Mouse (Mus musculus): Measurements from ENCODE around the gene Scd2. TPM values are rescaled to one million over a fixed set of nuclear protein-coding genes. Genes with fewer than 3 reads are reported as not detected.
"Not testable (repeated sequence)": the region's sequence is repeated elsewhere in the genome, so short reads cannot be mapped to it uniquely, and the experiment has no call there.

Scd2 gene
- polyA plus RNA-seq, 1 experiment from 2014 or later: 266 TPM

GRCm38 (mm10) chr19:44275418-44275817 is 18.1 kb upstream of the Scd2 start:
- no peaks in the 10 kb centered on the region for H3K27me3 ChIP-seq (replicated peaks)
- H3K4me3 ChIP-seq (replicated peaks): no peak overlapping the region
- no peaks in the 10 kb centered on the region for H3K9me3 ChIP-seq
- H3K27ac ChIP-seq: no peak overlapping the region
- ATAC-seq (ENCODE audit: insufficient read depth, low FRiP score, low read depth): no peak
- H3K4me1 ChIP-seq: 0 out of 2 replicates have a peak, but pooled peaks cover 9% of the 10 kb centered on the region
- H3K36me3 ChIP-seq: no peaks in the 10 kb centered on the region
- no peak overlapping the region for H3K4me2 ChIP-seq
- H3K9ac ChIP-seq: no peak overlapping the region
- 85% methylated on average over 1 of the region's 1 CpGs for WGBS

DNA sequence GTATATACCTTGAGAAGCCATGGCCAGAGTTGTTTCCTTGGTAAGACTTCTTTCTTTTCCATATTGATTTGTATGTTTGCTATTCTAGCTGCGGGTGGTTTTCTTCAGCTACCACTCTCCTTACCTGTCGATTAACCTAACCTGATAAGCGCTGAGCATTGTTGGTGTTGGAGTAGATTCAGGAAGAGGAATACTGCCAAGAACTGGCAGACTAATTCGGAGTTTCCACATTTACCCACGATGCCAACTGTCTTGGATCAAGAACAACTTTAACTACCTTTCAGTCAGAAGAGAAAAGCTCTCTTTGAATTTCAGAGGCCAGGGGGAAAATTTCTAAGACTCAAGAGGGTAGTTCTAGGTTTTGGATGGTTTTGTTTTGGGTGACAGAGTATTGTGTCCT is 16.6 kb upstream of the Scd2 start:
- Histone ChIP-seq H3K4me1 (peaks cover 15% of the 10 kb centered on the region; the same call in 1 of the 2 replicates), H3K27me3 (replicated peaks) (no peaks in the 10 kb centered on the region), H3K9ac (no peak overlapping the region), H3K4me3 (replicated peaks) (no peak overlapping the region), H3K27ac (no peak overlapping the region), H3K9me3 (no peaks in the 10 kb centered on the region), H3K4me2 (no peak overlapping the region), H3K36me3 (no peaks in the 10 kb centered on the region)
- ATAC-seq (ENCODE audit: insufficient read depth, low FRiP score, low read depth): no peak
- 60% methylated on average over 5 of the region's 5 CpGs for WGBS

DNA sequence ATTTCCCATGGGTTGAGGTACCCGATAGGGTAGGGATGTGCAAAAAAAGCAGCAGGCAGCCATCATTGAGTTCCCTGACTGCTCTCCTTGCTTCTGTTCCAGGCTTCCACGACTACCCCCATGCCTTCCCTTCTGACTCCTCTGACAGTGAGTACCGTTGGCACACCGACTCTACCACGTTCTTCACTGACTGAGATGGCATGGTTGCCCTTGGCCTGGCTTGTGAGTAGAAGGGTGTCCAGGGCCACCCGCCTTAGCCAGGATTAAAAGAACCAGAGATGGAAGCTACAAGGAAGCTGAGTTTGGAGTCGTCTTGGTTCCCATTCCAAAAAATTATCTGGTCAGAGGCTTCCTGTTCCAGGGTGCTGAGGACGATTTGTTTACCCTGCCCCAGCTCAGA is 15.5 kb upstream of the Scd2 start:
- H3K4me3 ChIP-seq (replicated peaks): no peak overlapping the region
- H3K27ac ChIP-seq: no peak overlapping the region
- no peaks in the 10 kb centered on the region for H3K27me3 ChIP-seq (replicated peaks)
- no peak overlapping the region for H3K9ac ChIP-seq
- WGBS: 70% methylated on average over 8 of the region's 8 CpGs
- H3K4me2 ChIP-seq: no peak overlapping the region
- H3K9me3 ChIP-seq: no peaks in the 10 kb centered on the region
- H3K36me3 ChIP-seq: no peaks in the 10 kb centered on the region
- peaks cover 24% of the 10 kb centered on the region; the same call in 1 of the 2 replicates for H3K4me1 ChIP-seq
- no peak for ATAC-seq (ENCODE audit: insufficient read depth, low FRiP score, low read depth)

DNA sequence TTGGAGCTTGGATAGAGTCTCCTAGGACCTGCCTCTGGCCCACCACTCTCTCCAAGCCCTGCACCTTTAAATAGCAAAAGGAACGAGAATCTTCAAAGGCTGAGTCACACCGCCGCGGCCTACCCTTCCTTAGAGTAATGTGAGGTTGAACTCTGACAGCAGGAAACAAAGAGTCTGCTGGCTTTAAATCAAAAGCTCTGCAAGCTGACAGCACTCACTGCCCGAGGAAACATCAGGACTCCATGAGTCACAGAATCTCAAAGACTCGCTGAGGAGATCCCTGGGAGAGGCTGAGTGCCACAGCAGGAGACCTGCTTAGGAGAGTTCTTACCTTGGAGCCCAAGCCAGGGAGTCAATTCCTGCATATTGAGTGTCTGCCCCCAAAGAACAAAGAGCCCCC is 12.7 kb upstream of the Scd2 start:
- ATAC-seq (ENCODE audit: insufficient read depth, low FRiP score, low read depth): no peak
- Histone ChIP-seq H3K9me3 (no peaks in the 10 kb centered on the region), H3K36me3 (no peaks in the 10 kb centered on the region), H3K27me3 (replicated peaks) (no peaks in the 10 kb centered on the region), H3K27ac (peak overlapping the region; percentile 80), H3K9ac (no peak overlapping the region), H3K4me2 (no peak overlapping the region), H3K4me1 (peaks cover 42% of the 10 kb centered on the region), H3K4me3 (replicated peaks) (no peak overlapping the region)
- 13% methylated on average over 6 of the region's 6 CpGs for WGBS

DNA sequence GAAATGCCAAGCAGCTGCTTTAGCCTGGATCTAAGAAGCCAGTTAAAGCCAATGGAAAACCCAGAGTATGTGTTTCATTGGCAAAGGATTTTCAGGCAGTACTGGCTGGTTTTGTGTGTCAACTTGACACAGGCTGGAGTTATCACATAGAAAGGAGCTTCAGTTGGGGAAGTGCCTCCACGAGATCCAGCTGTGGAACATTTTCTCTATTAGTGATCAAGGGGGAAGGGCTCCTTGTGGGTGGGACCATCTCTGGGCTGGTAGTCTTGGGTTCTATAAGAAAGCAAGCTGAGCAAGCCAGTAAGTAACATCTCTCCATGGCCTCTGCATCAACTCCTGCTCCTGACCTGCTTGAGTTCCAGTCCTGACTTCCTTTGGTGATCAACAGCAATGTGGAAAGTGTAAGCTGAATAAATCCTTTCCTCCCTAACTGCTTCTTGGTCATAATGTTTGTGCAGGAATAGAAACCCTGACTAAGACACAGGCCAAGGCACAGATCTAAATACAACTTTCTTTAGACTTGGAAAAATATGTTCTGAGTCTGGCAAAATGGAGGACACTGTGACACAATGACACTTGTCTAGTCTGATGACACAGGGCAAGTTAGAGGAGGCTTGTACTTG is 11.5 kb upstream of the Scd2 start:
- WGBS: 34% methylated on average over 1 of the region's 1 CpGs
- not testable (repeated sequence) for H3K9ac ChIP-seq; H3K27me3 ChIP-seq (replicated peaks); H3K4me3 ChIP-seq (replicated peaks); H3K9me3 ChIP-seq; H3K4me2 ChIP-seq; ATAC-seq (ENCODE audit: insufficient read depth, low FRiP score, low read depth); H3K36me3 ChIP-seq
- H3K4me1 ChIP-seq: peaks cover 42% of the 10 kb centered on the region
- H3K27ac ChIP-seq: peak overlapping the region; percentile 80

DNA sequence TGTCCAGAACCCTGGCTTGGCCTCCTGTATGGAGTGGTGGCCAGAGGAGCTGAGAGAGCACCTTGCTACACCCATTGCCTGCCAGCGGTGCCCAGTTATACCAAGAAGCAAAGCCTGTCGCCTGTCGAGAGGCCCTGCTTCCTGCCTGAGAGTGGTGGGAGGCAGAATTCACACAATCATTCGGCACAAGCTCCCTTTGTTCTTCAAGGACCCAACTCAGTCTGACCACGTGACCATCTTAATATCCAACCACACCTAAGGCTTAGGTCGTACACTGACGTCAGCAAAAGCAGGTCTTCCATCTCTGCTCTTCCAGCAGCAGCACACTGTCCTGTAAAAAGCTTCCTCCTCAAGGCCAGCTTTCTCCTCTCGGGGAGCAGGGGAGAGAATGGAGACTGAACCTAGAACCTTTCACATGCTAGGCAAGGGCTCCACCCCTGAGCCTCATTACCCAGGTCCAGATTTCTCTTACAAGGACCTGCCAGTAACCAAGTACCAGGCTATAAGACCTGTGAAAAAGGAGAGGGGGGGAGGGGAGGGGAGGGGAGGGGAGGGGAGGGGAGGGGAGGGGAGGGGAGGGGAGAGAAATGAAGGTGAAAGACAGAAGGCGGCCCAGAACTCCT is 10.8 kb upstream of the Scd2 start:
- 27% methylated on average over 9 of the region's 9 CpGs for WGBS
- Histone ChIP-seq H3K9me3 (no peaks in the 10 kb centered on the region), H3K27ac (peak overlapping the region; percentile 98), H3K27me3 (replicated peaks) (no peaks in the 10 kb centered on the region), H3K4me2 (no peak overlapping the region), H3K36me3 (no peaks in the 10 kb centered on the region), H3K4me3 (replicated peaks) (no peak overlapping the region), H3K9ac (no peak overlapping the region), H3K4me1 (peaks cover 38% of the 10 kb centered on the region)
- ATAC-seq (ENCODE audit: insufficient read depth, low FRiP score, low read depth): no peak

DNA sequence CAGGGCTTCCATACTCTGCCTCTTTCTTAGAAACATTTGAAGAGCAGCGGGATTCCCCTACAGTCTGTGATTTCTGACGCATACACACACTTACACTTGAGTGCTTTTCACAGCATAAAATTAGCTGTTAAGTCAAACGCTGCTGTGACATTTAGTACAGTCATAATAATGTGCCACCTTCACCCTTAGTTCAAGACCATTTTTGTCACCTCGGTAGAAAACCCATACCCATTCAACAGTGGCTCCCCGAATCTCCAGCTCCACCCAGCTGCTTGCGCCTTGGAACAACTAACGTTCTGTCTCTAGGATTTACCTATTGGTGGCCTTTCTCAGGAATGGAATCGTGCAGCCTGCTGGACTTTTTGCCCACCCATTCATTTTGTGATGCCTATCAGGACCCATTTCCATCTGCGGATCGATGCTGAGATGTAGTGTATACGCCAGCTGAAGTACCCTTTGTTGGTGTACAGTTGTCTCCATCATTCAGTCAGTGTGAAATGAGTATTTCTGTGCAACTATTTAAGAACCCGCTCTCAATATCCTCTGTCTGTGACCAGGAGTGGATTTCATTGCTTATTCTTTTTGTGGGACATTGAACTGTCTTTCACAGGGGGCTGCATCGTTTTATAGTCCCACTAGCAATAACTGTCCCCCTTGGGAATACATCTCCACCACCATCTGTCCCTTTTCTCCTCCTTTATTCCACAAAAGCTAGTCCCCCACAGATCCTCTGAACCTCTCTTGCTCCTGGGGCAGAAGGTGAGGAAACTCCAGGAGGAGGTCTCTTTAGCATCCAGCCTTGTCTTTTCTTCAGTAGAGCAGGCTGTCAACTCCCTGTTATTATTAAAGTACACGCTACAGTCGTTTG is 10.1 kb upstream of the Scd2 start:
- H3K9me3 ChIP-seq: no peaks in the 10 kb centered on the region
- H3K27ac ChIP-seq: peak overlapping the region; percentile 98
- peak overlapping the region; percentile 89 for H3K4me2 ChIP-seq
- no peaks in the 10 kb centered on the region for H3K27me3 ChIP-seq (replicated peaks)
- H3K4me3 ChIP-seq (replicated peaks): peak overlapping the region; percentile 47
- H3K4me1 ChIP-seq: peaks cover 38% of the 10 kb centered on the region
- no peak for ATAC-seq (ENCODE audit: insufficient read depth, low FRiP score, low read depth)
- no peak overlapping the region for H3K9ac ChIP-seq
- WGBS: 32% methylated on average over 15 of the region's 15 CpGs
- H3K36me3 ChIP-seq: no peaks in the 10 kb centered on the region

GRCm38 (mm10) chr19:44284025-44284695 is 9.3 kb upstream of the Scd2 start:
- H3K4me1 ChIP-seq: peaks cover 38% of the 10 kb centered on the region
- peak overlapping the region; percentile 89 for H3K4me2 ChIP-seq

GRCm38 (mm10) chr19:44284723-44285122 is 8.8 kb upstream of the Scd2 start:
- Histone ChIP-seq H3K4me2 (peak overlapping the region; percentile 89), H3K4me1 (peaks cover 38% of the 10 kb centered on the region), H3K27ac (peak overlapping the region; percentile 98), H3K9ac (peak overlapping the region; percentile 33; the same call in 1 of the 2 replicates), H3K27me3 (replicated peaks) (no peaks in the 10 kb centered on the region), H3K4me3 (replicated peaks) (peak overlapping the region; percentile 47), H3K36me3 (no peaks in the 10 kb centered on the region), H3K9me3 (no peaks in the 10 kb centered on the region)
- WGBS: 3% methylated on average over 11 of the region's 11 CpGs
- ATAC-seq (ENCODE audit: insufficient read depth, low FRiP score, low read depth): no peak; the same call in 1 of the 2 replicates

More at GRCm38 (mm10) chr19:44284025-44284695, 9.3 kb upstream of the Scd2 start:
- Histone ChIP-seq H3K9ac (peak overlapping the region; percentile 33; the same call in 1 of the 2 replicates), H3K27ac (peak overlapping the region; percentile 98), H3K9me3 (no peaks in the 10 kb centered on the region), H3K27me3 (replicated peaks) (no peaks in the 10 kb centered on the region), H3K4me3 (replicated peaks) (peak overlapping the region; percentile 47), H3K36me3 (no peaks in the 10 kb centered on the region)
- peak; percentile 99 for ATAC-seq (ENCODE audit: insufficient read depth, low FRiP score, low read depth)
- under 1% methylated on average over 38 of the region's 38 CpGs for WGBS

GRCm38 (mm10) chr19:44285554-44285953 is 7.9 kb upstream of the Scd2 start:
- 91% methylated on average over 8 of the region's 8 CpGs for WGBS
- Histone ChIP-seq H3K36me3 (no peaks in the 10 kb centered on the region), H3K4me1 (peaks cover 32% of the 10 kb centered on the region), H3K4me3 (replicated peaks) (no peak overlapping the region), H3K4me2 (no peak overlapping the region), H3K27me3 (replicated peaks) (no peaks in the 10 kb centered on the region), H3K9ac (no peak overlapping the region), H3K27ac (no peak overlapping the region), H3K9me3 (no peaks in the 10 kb centered on the region)
- ATAC-seq (ENCODE audit: insufficient read depth, low FRiP score, low read depth): no peak

DNA sequence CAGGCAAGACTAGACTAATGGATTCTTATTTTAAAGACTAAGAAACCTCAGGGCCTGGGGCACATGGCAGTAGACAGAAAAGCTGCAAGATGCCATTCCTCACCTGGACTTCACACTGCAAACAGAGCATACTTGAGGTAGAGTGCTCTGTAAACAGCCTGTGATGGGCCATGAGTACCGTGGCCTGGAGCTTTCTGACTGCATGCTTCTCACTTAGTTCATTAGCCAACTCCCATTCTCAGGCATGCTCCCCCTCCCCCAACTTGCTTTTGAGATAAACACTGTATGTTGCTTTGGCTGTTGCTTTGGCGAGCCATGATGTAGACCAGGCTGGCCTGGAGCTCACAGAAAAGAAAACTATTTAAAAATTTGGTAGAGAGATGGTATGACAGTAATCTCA is 7.4 kb upstream of the Scd2 start:
- ATAC-seq (ENCODE audit: insufficient read depth, low FRiP score, low read depth): no peak
- H3K36me3 ChIP-seq: no peaks in the 10 kb centered on the region
- 36% methylated on average over 2 of the region's 2 CpGs for WGBS
- H3K4me3 ChIP-seq (replicated peaks): no peak overlapping the region
- peaks cover 30% of the 10 kb centered on the region for H3K4me1 ChIP-seq
- no peak overlapping the region for H3K27ac ChIP-seq
- H3K9me3 ChIP-seq: no peaks in the 10 kb centered on the region
- H3K9ac ChIP-seq: no peak overlapping the region
- no peak overlapping the region for H3K4me2 ChIP-seq
- no peaks in the 10 kb centered on the region for H3K27me3 ChIP-seq (replicated peaks)
